Mouse (Mus musculus) intestine, embryonic 16.5 days (tissue): ENCODE results near the gene Trim47. TPM values are rescaled to one million over a fixed set of nuclear protein-coding genes. Genes with fewer than 3 reads are reported as not detected.

Experiments
- ATAC-seq: fragments of 200-750 bp; cut with Nextera tagmentation; 2 replicates; pipeline ENCODE4 v1.8.0; 2017; ENCODE audit warnings: moderate TSS enrichment, moderate library complexity
- H3K27ac ChIP-seq: fragments of 300-500 bp; sonication (generic); 2 replicates; pipeline ENCODE4 v1.5.1; 2014; ENCODE audit warnings: mild to moderate bottlenecking, low read length
- H3K27me3 ChIP-seq: fragments of 300-500 bp; sonication (generic); replicated peaks from 2 replicates; pipeline ENCODE4 v1.6.1; 2014; ENCODE audit warnings: low read length, control low read depth, mixed read lengths; ENCODE audit not compliant: control insufficient read depth, insufficient read depth
- H3K36me3 ChIP-seq: fragments of 300-500 bp; sonication (generic); 2 replicates; pipeline ENCODE4 v1.6.1; 2014; ENCODE audit warnings: low read length, control low read depth; ENCODE audit not compliant: control insufficient read depth, insufficient read depth
- H3K4me1 ChIP-seq: fragments of 300-500 bp; sonication (generic); 2 replicates; pipeline ENCODE4 v1.6.1; 2014; ENCODE audit warnings: low read length, control low read depth, mixed read lengths; ENCODE audit not compliant: control insufficient read depth, insufficient read depth
- H3K4me2 ChIP-seq: fragments of 300-500 bp; sonication (generic); 2 replicates; pipeline ENCODE4 v1.6.1; 2014; ENCODE audit warnings: low read depth, low read length, control low read depth
- H3K4me3 ChIP-seq: fragments of 300-500 bp; sonication (generic); 2 replicates; pipeline ENCODE4 v1.5.1; 2014; ENCODE audit warnings: mild to moderate bottlenecking, low read length
- H3K9ac ChIP-seq: fragments of 300-500 bp; sonication (generic); 2 replicates; pipeline ENCODE4 v1.6.1; 2014; ENCODE audit warnings: low read depth, low read length
- H3K9me3 ChIP-seq: fragments of 300-500 bp; sonication (generic); 2 replicates; pipeline ENCODE4 v1.6.1; 2016; ENCODE audit warnings: low read length, control low read depth; ENCODE audit not compliant: control insufficient read depth
- WGBS: fragments of 180-500 bp; shearing (Covaris S2); extraction: QIAGEN DNeasy Blood & Tissue Kit; methylation state at CpG from one replicate; pipeline ENCODE4 v1.1.7; 2014; 5-methylcytosine and 5-hydroxymethylcytosine counted together
- polyA plus RNA-seq: library from polyadenylated mRNA; unstranded; fragments of >200 nt; fragmentation: Nextera tagmentation; extraction: Ambion mirVana; gene quantifications from 2 replicates; pipeline ENCODE4 v1.2.1, GENCODE M21; 2015

The Trim47 gene
- polyA plus RNA-seq, 1 experiment from 2014 or later: 13.9 TPM

DNA sequence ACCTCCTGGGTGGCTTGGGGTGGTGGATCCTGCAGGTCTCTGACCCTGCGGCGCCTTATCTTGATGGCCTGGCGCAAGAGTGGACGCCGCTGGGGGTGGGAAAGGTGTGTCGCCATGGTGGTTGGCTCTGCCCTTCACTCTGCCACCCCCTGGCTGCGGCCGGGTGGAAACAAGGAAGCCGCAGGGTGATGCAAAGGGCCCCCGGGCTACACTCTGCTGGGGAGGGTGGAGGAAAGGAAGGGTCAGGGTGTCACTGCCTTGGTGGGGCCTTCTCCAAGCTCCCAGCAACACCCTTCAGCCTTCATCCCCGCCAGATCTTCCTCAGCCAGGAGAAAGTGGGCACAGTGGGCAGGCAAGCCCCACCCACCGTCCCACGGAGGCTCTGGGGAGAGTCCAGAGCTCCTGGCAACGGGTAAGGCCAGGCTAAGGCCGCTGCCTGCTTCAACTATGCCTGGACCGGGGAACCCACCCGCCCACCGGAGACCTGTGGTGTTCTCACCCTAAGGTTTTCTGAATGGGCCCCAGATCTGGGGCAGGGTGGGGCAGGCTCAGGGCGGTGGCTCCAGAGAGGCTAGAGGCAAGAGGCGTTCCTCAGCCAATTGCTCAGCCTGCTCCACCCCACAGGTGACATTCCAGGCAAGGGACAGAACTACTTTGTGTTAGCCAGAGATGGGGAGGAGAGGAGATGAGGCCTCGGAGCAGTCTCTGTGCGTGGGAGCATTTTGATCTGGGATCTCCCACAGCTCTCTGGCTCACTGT, 49.4 kb downstream of the Trim47 start, which contains the start of gene Unc13d:
Gene Unc13d (minus strand): TSS at position 516 of the 759 bp plus-strand sequence.
- peak within 1 kb of the TSS; percentile 54 for H3K4me2 ChIP-seq
- H3K9me3 ChIP-seq: no peaks in the 10 kb centered on the region
- peak within 1 kb of the TSS; percentile 67 for H3K9ac ChIP-seq
- peaks cover 20% of the 10 kb centered on the region for H3K4me1 ChIP-seq
- peak within 1 kb of the TSS; percentile 41 for H3K4me3 ChIP-seq
- WGBS: 52% methylated on average over 22 of the region's 22 CpGs
- H3K36me3 ChIP-seq: peaks cover 16% of the 10 kb centered on the region
- H3K27me3 ChIP-seq: no peaks in the 10 kb centered on the region
- ATAC-seq: peak; percentile 89
- peak within 1 kb of the TSS; percentile 86 for H3K27ac ChIP-seq

DNA sequence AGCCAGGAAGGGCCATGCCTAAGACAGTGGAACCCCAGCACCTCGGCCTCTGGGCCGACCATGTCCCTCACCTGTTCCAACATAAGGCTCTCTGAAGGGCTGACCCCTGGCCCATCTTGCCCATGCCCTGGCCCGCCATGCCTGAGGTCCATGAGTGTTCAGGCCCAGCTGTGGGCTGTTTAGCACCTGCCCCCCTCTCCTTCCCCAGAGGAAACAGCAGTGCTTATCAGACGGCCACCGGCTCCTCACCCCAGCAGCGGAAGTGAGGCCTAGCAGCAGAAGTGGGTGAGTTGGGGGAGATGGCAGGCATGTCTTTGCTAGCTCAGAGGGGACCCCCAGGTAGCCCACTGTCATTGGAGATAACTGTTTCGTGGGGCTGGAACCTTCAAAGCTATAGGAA, 50.2 kb downstream of the Trim47 start:
- Histone ChIP-seq H3K27me3 (no peaks in the 10 kb centered on the region), H3K4me1 (peaks cover 20% of the 10 kb centered on the region), H3K27ac (peak overlapping the region; percentile 86; the same call in 1 of the 2 replicates), H3K4me3 (peak overlapping the region; percentile 41), H3K36me3 (0 out of 2 replicates have a peak, but pooled peaks cover 13% of the 10 kb centered on the region), H3K9me3 (no peaks in the 10 kb centered on the region), H3K9ac (peak overlapping the region; percentile 67), H3K4me2 (peak overlapping the region; percentile 54)
- 80% methylated on average over 7 of the region's 7 CpGs for WGBS
- no peak for ATAC-seq

DNA sequence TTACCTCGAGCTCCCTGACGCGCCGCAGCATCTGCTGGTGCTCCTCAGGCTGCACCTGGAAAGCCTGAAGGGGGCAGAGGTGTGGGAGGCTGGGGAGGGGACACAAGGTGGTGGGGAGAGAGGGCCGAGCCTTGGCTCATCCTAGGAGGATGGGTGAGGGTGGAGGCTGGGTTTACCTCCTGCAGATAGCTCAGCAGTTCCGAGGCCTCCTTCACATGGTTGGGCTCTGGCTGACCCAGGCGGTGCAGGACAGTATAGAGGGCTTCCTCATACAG, 50.8 kb downstream of the Trim47 start:
- no peaks in the 10 kb centered on the region for H3K27me3 ChIP-seq
- no peak overlapping the region for H3K4me2 ChIP-seq
- ATAC-seq: no peak
- H3K36me3 ChIP-seq: 0 out of 2 replicates have a peak, but pooled peaks cover 9% of the 10 kb centered on the region
- H3K9ac ChIP-seq: peak overlapping the region; percentile 67; the same call in 1 of the 2 replicates
- WGBS: 72% methylated on average over 7 of the region's 7 CpGs
- peaks cover 20% of the 10 kb centered on the region for H3K4me1 ChIP-seq
- no peak overlapping the region for H3K27ac ChIP-seq
- H3K9me3 ChIP-seq: no peaks in the 10 kb centered on the region
- H3K4me3 ChIP-seq: no peak overlapping the region

- Histone ChIP-seq H3K27me3 (no peaks in the 10 kb centered on the region), H3K9me3 (no peaks in the 10 kb centered on the region), H3K9ac (no peak overlapping the region), H3K4me2 (no peak overlapping the region), H3K27ac (no peak overlapping the region), H3K4me1 (peaks cover 20% of the 10 kb centered on the region), H3K36me3 (0 out of 2 replicates have a peak, but pooled peaks cover 4% of the 10 kb centered on the region), H3K4me3 (no peak overlapping the region)
- no peak for ATAC-seq
- 54% methylated on average over 20 of the region's 20 CpGs for WGBS
These were observed 51.3 kb downstream of the Trim47 start for GRCm38 (mm10) chr11:116075539-116076265.

- Histone ChIP-seq H3K27ac (no peak overlapping the region), H3K9ac (no peak overlapping the region), H3K4me3 (no peak overlapping the region), H3K9me3 (no peaks in the 10 kb centered on the region), H3K4me2 (no peak overlapping the region), H3K36me3 (0 out of 2 replicates have a peak, but pooled peaks cover 4% of the 10 kb centered on the region), H3K27me3 (no peaks in the 10 kb centered on the region), H3K4me1 (peaks cover 18% of the 10 kb centered on the region)
- ATAC-seq: no peak
- WGBS: 70% methylated on average over 7 of the region's 7 CpGs
These were observed 52.5 kb downstream of the Trim47 start for GRCm38 (mm10) chr11:116074436-116074991.

DNA sequence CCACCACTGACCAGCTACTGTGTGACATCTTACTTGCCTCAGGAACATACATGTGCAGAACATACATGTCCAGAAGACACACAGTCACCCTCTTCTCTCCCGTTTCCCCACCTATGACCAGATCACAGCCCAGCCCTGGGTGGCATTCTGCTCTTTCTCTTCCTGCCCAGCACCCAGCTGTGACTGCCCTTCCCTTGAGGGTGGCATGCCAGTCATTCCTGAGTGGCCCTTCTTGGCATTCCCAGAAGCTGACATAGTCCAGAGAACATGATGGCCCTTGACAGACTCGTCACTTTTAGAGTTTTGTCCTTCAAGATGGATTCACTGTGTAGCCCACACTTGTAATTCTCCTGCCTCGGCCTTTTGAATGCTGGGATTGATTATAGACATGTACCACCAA, 54.4 kb downstream of the Trim47 start:
- Histone ChIP-seq H3K4me2 (no peak overlapping the region), H3K4me3 (no peak overlapping the region), H3K9me3 (no peaks in the 10 kb centered on the region), H3K4me1 (peaks cover 4% of the 10 kb centered on the region; the same call in 1 of the 2 replicates), H3K36me3 (no peaks in the 10 kb centered on the region), H3K27ac (no peak overlapping the region), H3K27me3 (no peaks in the 10 kb centered on the region), H3K9ac (no peak overlapping the region)
- ATAC-seq: no peak
- WGBS: 83% methylated on average over 3 of the region's 3 CpGs

DNA sequence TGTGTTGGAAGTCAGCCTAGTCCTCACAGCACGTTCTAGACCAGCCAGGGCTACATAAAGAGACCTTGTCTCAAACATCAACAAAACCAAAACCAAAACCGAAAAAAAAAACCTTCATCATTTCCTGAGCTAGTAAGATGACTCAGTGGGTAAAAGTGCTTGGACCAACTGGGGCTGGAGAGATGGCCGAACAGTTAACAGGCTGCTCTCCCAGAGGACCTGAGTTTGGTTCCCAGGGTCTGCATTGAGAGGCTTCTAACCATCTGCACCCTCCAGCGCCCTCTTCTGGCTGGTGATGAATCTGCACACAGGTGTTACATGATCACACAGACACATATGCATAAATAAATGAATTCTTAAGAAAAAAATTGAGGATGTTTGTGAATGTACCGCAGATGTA, 55.5 kb downstream of the Trim47 start:
- H3K4me2 ChIP-seq: no peak overlapping the region
- H3K9ac ChIP-seq: no peak overlapping the region
- H3K4me3 ChIP-seq: no peak overlapping the region
- H3K27me3 ChIP-seq: no peaks in the 10 kb centered on the region
- no peak overlapping the region for H3K27ac ChIP-seq
- H3K4me1 ChIP-seq: no peaks in the 10 kb centered on the region
- no peaks in the 10 kb centered on the region for H3K36me3 ChIP-seq
- no peaks in the 10 kb centered on the region for H3K9me3 ChIP-seq
- 64% methylated on average over 5 of the region's 5 CpGs for WGBS
- ATAC-seq: no peak

DNA sequence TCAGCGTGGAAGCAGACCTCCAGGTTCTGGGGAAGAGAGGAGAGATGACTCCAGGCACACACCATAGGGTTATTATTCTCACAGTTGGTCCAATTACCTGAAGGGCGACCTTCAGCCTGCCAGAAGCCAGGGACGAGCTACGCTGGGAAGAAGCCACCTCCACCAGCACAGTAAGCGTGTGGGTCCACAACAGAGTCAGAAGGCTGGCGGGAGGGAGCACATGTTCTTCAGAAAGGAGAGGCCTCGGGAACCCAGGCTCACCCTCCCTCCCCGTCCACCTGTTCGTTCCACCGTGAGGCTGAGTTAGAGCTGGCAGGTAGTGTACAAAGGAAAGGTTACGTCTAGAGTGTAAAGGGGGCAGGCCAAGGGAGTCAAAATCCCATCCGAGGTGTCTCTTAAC, 61.7 kb downstream of the Trim47 start:
- H3K9me3 ChIP-seq: no peaks in the 10 kb centered on the region
- no peak for ATAC-seq
- H3K4me2 ChIP-seq: no peak overlapping the region
- no peak overlapping the region for H3K4me3 ChIP-seq
- no peak overlapping the region for H3K9ac ChIP-seq
- H3K27me3 ChIP-seq: no peaks in the 10 kb centered on the region
- 79% methylated on average over 12 of the region's 12 CpGs for WGBS
- no peak overlapping the region for H3K27ac ChIP-seq
- H3K4me1 ChIP-seq: peaks cover 3% of the 10 kb centered on the region; the same call in 1 of the 2 replicates
- 0 out of 2 replicates have a peak, but pooled peaks cover 3% of the 10 kb centered on the region for H3K36me3 ChIP-seq

DNA sequence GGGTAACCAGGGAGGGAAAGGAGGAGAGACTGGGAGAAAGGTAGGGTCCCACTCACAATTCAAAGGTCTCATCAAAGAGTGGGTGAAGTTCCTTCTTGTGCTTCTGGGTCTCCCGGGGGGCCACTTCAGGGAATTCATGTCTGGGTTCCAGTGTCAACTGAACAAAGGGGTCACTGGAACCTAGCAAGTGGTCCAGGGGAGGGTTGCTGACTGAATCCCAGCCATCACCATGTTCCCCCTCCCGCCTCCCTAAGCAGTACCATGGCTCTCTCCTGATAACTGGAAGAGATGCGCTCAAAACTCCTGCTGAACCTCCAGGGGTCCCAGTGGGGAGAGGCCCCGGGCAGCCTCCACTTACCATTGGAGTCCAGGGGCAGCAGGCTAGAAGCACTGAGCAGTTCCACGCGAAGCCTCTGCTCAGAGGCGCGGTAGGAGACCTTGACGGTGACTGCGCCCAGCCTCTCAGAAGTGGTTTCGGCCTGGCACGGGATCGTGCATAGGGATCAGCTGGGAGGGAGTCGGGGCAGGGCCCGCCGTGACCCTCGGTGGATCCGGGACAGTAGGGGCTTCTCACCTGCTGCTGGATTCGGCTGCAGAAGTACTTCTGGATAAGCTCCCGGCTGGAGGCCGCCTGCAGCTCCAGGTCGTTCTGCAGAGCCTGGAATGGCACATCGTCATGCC, 62.7 kb downstream of the Trim47 start:
- no peaks in the 10 kb centered on the region for H3K9me3 ChIP-seq
- no peaks in the 10 kb centered on the region for H3K27me3 ChIP-seq
- H3K9ac ChIP-seq: no peak overlapping the region
- H3K27ac ChIP-seq: no peak overlapping the region
- H3K4me2 ChIP-seq: no peak overlapping the region
- no peak overlapping the region for H3K4me3 ChIP-seq
- ATAC-seq: no peak
- WGBS: 69% methylated on average over 23 of the region's 23 CpGs
- H3K4me1 ChIP-seq: peaks cover 5% of the 10 kb centered on the region; the same call in 1 of the 2 replicates
- H3K36me3 ChIP-seq: peaks cover 9% of the 10 kb centered on the region
